Mouse (Mus musculus): ENCODE measurements around the gene Ddb1.

Gene Ddb1

DNA sequence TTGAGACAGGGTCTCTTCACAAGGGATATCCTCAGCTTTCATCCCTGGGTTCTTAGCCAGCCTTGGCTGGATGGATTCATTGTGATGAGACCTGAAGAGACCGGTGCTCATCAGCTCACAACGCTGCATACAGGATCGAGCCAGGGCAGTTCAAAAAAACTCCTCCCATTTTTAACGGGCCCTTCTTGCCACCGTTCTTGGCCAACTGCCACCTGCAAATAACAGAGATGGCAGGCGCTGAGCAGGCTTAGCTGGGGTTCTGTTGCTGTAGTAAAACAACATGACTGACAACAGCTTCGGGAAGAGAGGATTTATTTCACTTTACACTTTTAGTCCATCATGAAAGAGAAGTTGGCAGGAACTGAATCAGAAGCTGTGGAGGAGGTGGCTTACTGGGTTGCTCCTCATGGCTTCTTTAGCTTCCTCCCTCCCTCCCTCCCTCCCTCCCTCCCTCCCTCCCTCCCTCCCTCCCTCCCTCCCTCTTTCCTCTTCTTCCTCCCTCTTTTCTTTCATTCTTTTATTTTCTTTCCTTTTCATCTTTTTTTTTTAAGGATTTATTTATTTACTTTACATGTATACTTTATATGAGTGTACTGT is 21.5 kb upstream of the Ddb1 start:
- TF ChIP-seq GATA4 (IDR thresholded peaks at IDR 0.05; ENCODE audit: insufficient replicate concordance, low read length): no peak

- no peak for TF ChIP-seq GATA4 (IDR thresholded peaks at IDR 0.05; ENCODE audit: insufficient replicate concordance, low read length)
These were observed 20.0 kb upstream of the Ddb1 start for GRCm38 (mm10) chr19:10585112-10585511.

GRCm38 (mm10) chr19:10587231-10587630 is 17.9 kb upstream of the Ddb1 start:
- TF ChIP-seq GATA4 (IDR thresholded peaks at IDR 0.05; ENCODE audit: insufficient replicate concordance, low read length): no peak

DNA sequence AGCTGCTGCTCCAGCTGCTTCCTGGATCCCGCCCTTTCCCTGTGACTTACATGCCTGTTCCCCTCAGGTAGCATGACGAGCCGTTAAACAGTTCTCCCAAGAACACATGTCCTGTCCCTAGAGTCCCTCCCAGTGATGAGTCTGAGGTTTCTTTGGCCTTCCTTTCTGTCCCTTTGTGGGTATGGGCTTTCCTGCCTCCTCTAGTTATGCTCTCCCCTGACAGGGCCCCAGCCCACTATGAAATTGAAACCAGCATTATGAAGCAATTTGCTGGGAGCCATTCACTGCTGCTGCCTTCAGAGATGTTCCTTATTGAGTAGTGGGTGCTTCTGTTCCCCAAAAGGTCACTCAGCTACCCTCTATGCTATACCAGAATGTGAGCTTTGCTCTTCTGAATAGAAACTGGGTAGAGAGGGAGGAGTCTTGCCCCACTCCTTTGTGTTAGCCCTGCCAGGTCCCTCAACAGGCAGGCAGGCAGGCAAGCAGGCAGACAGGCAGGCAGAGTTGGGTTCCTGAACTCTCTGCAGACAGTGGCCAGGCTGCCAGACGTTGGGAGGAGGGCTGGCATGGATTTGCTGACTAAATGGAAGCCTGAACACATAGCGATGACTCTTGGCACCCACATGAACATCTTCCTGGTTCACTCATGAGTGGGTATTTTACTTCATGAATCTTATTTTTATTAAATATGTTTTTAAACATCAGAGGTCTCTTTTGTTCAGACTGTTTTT is 15.8 kb upstream of the Ddb1 start:
- TF ChIP-seq GATA4 (IDR thresholded peaks at IDR 0.05; ENCODE audit: insufficient replicate concordance, low read length): no peak

GRCm38 (mm10) chr19:10590301-10590700 is 14.8 kb upstream of the Ddb1 start:
- TF ChIP-seq GATA4 (IDR thresholded peaks at IDR 0.05; ENCODE audit: insufficient replicate concordance, low read length): no peak

GRCm38 (mm10) chr19:10591659-10592377 is 13.3 kb upstream of the Ddb1 start:
- TF ChIP-seq GATA4 (IDR thresholded peaks at IDR 0.05; ENCODE audit: insufficient replicate concordance, low read length): no peak

DNA sequence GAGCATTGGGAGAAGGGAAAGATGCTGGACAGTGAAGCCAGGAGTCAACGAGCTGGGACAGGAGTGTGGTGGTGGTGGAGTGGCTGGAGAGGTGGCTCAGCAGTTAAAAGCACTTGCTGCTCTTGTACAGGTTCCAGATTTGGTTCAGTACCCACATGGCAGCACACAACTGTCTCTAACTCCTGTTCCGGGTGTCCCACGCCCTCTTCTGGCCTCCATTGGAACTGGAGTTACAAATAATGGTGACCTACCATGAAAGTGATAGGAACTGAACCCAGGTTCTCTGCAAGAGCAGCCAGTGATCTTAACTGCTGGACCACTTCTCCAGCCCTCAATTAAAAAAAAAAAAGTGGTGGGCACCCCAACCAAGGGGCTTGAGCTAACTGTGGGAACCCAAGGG is 6.9 kb upstream of the Ddb1 start:
- TF ChIP-seq GATA4 (IDR thresholded peaks at IDR 0.05; ENCODE audit: insufficient replicate concordance, low read length): no peak

DNA sequence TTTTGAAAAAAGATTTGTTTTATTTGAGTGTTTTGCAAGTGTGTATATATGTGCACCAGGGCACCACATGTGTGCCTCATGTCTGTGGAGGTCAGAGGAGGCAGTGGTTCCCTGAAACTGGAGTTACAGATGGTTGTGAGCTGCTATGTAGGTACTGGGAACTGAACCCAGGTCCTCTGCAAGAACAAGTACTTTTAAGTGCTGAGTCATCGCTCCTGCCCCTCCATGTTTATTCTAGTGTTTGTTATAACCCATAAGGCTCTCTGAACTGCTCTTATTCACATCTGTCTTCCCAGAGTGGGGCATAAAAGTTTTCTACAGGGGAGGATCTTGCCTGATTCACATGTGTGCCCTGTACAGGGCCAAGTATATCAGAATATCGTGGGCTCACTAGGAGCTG is 5.5 kb upstream of the Ddb1 start:
- no peak for TF ChIP-seq GATA4 (IDR thresholded peaks at IDR 0.05; ENCODE audit: insufficient replicate concordance, low read length)

GRCm38 (mm10) chr19:10602247-10602769 is 2.8 kb upstream of the Ddb1 start:
- TF ChIP-seq GATA4 (IDR thresholded peaks at IDR 0.05; ENCODE audit: insufficient replicate concordance, low read length): no peak

GRCm38 (mm10) chr19:10602787-10603186 is 2.3 kb upstream of the Ddb1 start:
- no peak for TF ChIP-seq GATA4 (IDR thresholded peaks at IDR 0.05; ENCODE audit: insufficient replicate concordance, low read length)

- TF ChIP-seq GATA4 (IDR thresholded peaks at IDR 0.05; ENCODE audit: insufficient replicate concordance, low read length): no peak
These were observed 1.2 kb upstream of the Ddb1 start for GRCm38 (mm10) chr19:10603660-10604523.

DNA sequence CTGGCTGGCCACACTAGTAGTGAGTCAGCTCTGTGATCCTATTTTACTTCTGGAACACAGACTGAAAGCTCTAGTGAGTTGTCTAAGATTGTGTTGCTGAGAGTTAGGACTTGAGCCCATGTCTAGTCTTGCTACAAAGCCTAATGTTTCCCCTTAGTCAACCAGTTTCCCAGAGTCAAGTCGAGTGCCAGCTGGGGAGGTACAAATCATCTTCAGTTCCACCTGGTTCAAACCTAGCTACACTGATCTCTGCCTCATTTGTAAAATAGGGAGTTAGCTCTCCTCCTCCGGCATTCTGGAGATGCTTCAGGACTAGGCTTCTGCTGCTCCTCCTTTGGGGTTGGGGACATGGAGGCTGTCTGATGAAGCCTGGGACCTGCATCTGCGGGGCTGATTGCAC is 593 bp upstream of the Ddb1 start:
- no peak for TF ChIP-seq GATA4 (IDR thresholded peaks at IDR 0.05; ENCODE audit: insufficient replicate concordance, low read length)

DNA sequence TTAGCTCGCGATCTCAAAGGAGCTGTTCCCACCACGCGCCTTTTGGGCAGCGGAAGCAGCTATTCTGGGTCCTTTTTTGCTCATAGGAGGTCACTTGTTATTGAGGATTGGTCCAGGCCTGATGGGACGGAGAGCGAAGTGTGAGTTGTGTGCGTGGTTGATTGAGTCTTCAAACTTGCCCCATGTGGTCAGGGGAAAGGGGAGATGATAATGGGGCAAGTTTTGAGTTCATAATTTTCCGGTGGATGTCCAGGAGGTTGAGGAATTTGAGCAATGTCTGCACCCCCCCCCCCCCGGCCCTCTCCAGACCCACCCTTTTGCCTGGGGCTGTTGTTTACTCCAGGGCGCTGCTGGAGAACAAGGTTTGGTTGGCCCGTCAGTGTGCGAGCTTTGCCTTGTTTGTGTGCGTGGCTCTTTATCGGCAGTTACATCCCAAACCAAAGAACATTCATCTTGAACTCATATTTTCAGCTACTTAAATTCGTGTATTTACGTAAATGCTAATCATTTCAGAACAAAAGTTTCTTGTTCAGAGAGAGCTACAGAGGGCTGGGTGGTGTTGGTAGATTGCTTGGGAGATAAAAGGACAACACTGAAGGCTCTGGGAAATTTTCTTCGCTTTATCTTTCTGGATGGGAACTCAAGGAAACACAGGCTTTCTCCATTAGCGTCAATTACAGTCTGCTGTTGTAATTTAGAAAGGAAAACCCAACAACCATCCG is 935 bp downstream of the Ddb1 start:
- TF ChIP-seq GATA4 (IDR thresholded peaks at IDR 0.05; ENCODE audit: insufficient replicate concordance, low read length): no peak

- TF ChIP-seq GATA4 (IDR thresholded peaks at IDR 0.05; ENCODE audit: insufficient replicate concordance, low read length): no peak
These were observed 3.6 kb downstream of the Ddb1 start for GRCm38 (mm10) chr19:10608573-10609240.
